Mouse (Mus musculus) E14TG2a.4 (cell line): ENCODE data around the gene AC124502.3.

ENCODE experiments used
- CTCF ChIP-seq: conservative IDR thresholded peaks from 2 replicates; pipeline ENCODE4 v1.5.1; 2014; ENCODE audit warnings: low read length
- NANOG ChIP-seq: IDR thresholded peaks from 2 replicates; pipeline ENCODE4 v1.6.1; 2014; ENCODE audit warnings: borderline replicate concordance, low read length, mixed read lengths
- POU5F1 ChIP-seq: IDR thresholded peaks from 2 replicates; pipeline ENCODE4 v1.6.1; 2014; ENCODE audit warnings: low read length, borderline replicate concordance

DNA sequence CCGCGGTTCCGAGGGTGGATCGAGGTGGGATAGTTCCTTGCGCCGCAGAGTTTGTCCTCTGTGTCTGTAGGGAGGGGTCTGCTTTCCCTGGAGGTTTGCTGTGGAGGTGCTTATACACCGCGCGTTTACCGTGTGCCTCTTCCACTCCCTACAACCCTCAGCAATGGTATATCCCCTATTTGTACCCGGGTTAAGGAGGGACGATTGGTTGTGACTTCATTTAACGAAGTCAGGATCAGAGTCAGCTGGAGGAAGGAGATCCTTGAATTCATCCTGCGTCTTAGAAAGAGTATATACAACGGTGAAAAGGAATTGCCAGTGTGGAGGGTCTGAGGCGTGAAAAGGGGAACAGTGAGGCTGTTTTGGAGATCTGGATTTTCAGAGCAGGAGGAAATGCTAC, 2.9 kb downstream of the AC124502.3 start:
- TF ChIP-seq CTCF = no peak
- TF ChIP-seq POU5F1 = no peak
- no peak for TF ChIP-seq NANOG
